Mouse (Mus musculus) stomach, embryonic 15.5 days (tissue): ENCODE results near the gene Gm9732. TPM values are rescaled to one million over a fixed set of nuclear protein-coding genes. Genes with fewer than 3 reads are reported as not detected.
"Not testable (repeated sequence)": the region's sequence is repeated elsewhere in the genome, so short reads cannot be mapped to it uniquely, and the experiment has no call there.

Experiments used
- ATAC-seq: fragments of 200-750 bp; cut with Nextera tagmentation; 2 replicates; pipeline ENCODE4 v1.8.0; 2017; ENCODE audit warnings: low read depth, moderate number of reproducible peaks, moderate TSS enrichment; ENCODE audit not compliant: insufficient read depth, low FRiP score
- H3K27ac ChIP-seq: fragments of 300-500 bp; sonication (generic); 2 replicates; pipeline ENCODE4 v1.5.1; 2015; ENCODE audit warnings: mild to moderate bottlenecking, inconsistent platforms
- H3K27me3 ChIP-seq: fragments of 300-500 bp; sonication (generic); replicated peaks from 2 replicates; pipeline ENCODE4 v1.6.1; 2015; ENCODE audit warnings: inconsistent platforms
- H3K36me3 ChIP-seq: fragments of 300-500 bp; sonication (generic); 2 replicates; pipeline ENCODE4 v1.6.1; 2015; ENCODE audit warnings: inconsistent platforms
- H3K4me1 ChIP-seq: fragments of 300-500 bp; sonication (generic); 2 replicates; pipeline ENCODE4 v1.6.1; 2015; ENCODE audit warnings: inconsistent platforms
- H3K4me2 ChIP-seq: fragments of 300-500 bp; sonication (generic); 2 replicates; pipeline ENCODE4 v1.6.1; 2015; ENCODE audit warnings: mild to moderate bottlenecking, inconsistent platforms
- H3K4me3 ChIP-seq: fragments of 300-500 bp; sonication (generic); replicated peaks from 2 replicates; pipeline ENCODE4 v1.5.1; 2015; ENCODE audit warnings: inconsistent platforms
- H3K9ac ChIP-seq: fragments of 300-500 bp; sonication (generic); 2 replicates; pipeline ENCODE4 v1.6.1; 2015; ENCODE audit warnings: inconsistent platforms
- H3K9me3 ChIP-seq: fragments of 300-500 bp; sonication (generic); 2 replicates; pipeline ENCODE4 v1.6.1; 2016; ENCODE audit warnings: inconsistent platforms
- WGBS: fragments of 180-500 bp; shearing (Covaris S2); methylation state at CpG from one replicate; pipeline ENCODE4 v1.1.7; 2015; 5-methylcytosine and 5-hydroxymethylcytosine counted together
- polyA plus RNA-seq: library from polyadenylated mRNA; unstranded; fragments of >200 nt; fragmentation: Nextera tagmentation; extraction: Ambion mirVana; gene quantifications from 2 replicates; pipeline ENCODE4 v1.2.1, GENCODE M21; 2015

The Gm9732 gene
- polyA plus RNA-seq, result not detected in 2 replicates

- ATAC-seq, H3K4me1 ChIP-seq, H3K4me3 ChIP-seq, H3K4me2 ChIP-seq, H3K27ac ChIP-seq, H3K27me3 ChIP-seq, H3K9ac ChIP-seq, H3K9me3 ChIP-seq, H3K36me3 ChIP-seq: not testable (repeated sequence)
- 82% methylated on average over 8 of the region's 8 CpGs for WGBS
These were observed at the start of gene Gm9732 for GRCm38 (mm10) chr14:43274986-43275511. Gene Gm9732 (plus strand): TSS chr14:43275036.

- WGBS, result 90% methylated on average over 4 of the region's 4 CpGs
- H3K9me3 ChIP-seq, H3K4me2 ChIP-seq: not testable (repeated sequence)
These were observed 39.6 kb upstream of the Gm9732 start, which contains the start of gene Gm8122 for GRCm38 (mm10) chr14:43235204-43235603. Gene Gm8122 (minus strand): TSS chr14:43235304.

GRCm38 (mm10) chr14:43237769-43238168, 37.1 kb upstream of the Gm9732 start:
- not testable (repeated sequence) for H3K9ac ChIP-seq, H3K4me2 ChIP-seq, H3K4me1 ChIP-seq, H3K4me3 ChIP-seq, H3K36me3 ChIP-seq, H3K27ac ChIP-seq, H3K9me3 ChIP-seq, H3K27me3 ChIP-seq, ATAC-seq

More at GRCm38 (mm10) chr14:43235204-43235603, 39.6 kb upstream of the Gm9732 start, which contains the start of gene Gm8122:
- not testable (repeated sequence) for ATAC-seq, H3K36me3 ChIP-seq, H3K27ac ChIP-seq, H3K4me3 ChIP-seq, H3K27me3 ChIP-seq, H3K9ac ChIP-seq, H3K4me1 ChIP-seq

GRCm38 (mm10) chr14:43249611-43250170, 25.1 kb upstream of the Gm9732 start:
- not testable (repeated sequence) for H3K9me3 ChIP-seq, H3K4me1 ChIP-seq, H3K27ac ChIP-seq, H3K4me2 ChIP-seq, H3K27me3 ChIP-seq, ATAC-seq, H3K9ac ChIP-seq, H3K36me3 ChIP-seq, H3K4me3 ChIP-seq
- WGBS, result 17% methylated on average over 10 of the region's 12 CpGs

- H3K9me3 ChIP-seq, H3K27me3 ChIP-seq, H3K36me3 ChIP-seq, H3K4me1 ChIP-seq, H3K4me2 ChIP-seq, H3K9ac ChIP-seq, ATAC-seq, H3K4me3 ChIP-seq, H3K27ac ChIP-seq: not testable (repeated sequence)
- WGBS, result 28% methylated on average over 5 of the region's 6 CpGs
These were observed 24.1 kb upstream of the Gm9732 start for GRCm38 (mm10) chr14:43250549-43251253.

GRCm38 (mm10) chr14:43256511-43256910, 18.3 kb upstream of the Gm9732 start:
- H3K4me3 ChIP-seq, H3K27ac ChIP-seq, H3K9me3 ChIP-seq, H3K4me2 ChIP-seq, H3K36me3 ChIP-seq, H3K4me1 ChIP-seq, ATAC-seq, H3K9ac ChIP-seq, H3K27me3 ChIP-seq: not testable (repeated sequence)
- 69% methylated on average over 1 of the region's 1 CpGs for WGBS

GRCm38 (mm10) chr14:43258349-43258748, 16.5 kb upstream of the Gm9732 start, which contains the start of gene Gm8126:
Gene Gm8126 (plus strand): TSS chr14:43258649.
- not testable (repeated sequence) for H3K27me3 ChIP-seq, ATAC-seq, H3K27ac ChIP-seq, H3K4me3 ChIP-seq, H3K36me3 ChIP-seq, H3K9ac ChIP-seq, H3K9me3 ChIP-seq, H3K4me2 ChIP-seq, H3K4me1 ChIP-seq
- 97% methylated on average over 3 of the region's 4 CpGs for WGBS

- not testable (repeated sequence) for H3K9ac ChIP-seq, H3K9me3 ChIP-seq, H3K27me3 ChIP-seq, H3K36me3 ChIP-seq, H3K27ac ChIP-seq, ATAC-seq, H3K4me2 ChIP-seq, H3K4me3 ChIP-seq, H3K4me1 ChIP-seq
- WGBS, result 84% methylated on average over 3 of the region's 3 CpGs
These were observed 11.4 kb upstream of the Gm9732 start for GRCm38 (mm10) chr14:43263421-43263820.

GRCm38 (mm10) chr14:43268521-43269084, 6.2 kb upstream of the Gm9732 start:
- WGBS, result 42% methylated on average over 2 of the region's 2 CpGs
- not testable (repeated sequence) for H3K4me3 ChIP-seq, H3K9ac ChIP-seq, H3K4me2 ChIP-seq, ATAC-seq, H3K36me3 ChIP-seq, H3K4me1 ChIP-seq, H3K9me3 ChIP-seq, H3K27ac ChIP-seq, H3K27me3 ChIP-seq

GRCm38 (mm10) chr14:43269211-43269610, 5.6 kb upstream of the Gm9732 start:
- not testable (repeated sequence) for H3K4me2 ChIP-seq, H3K9me3 ChIP-seq, H3K4me3 ChIP-seq, H3K27me3 ChIP-seq, H3K9ac ChIP-seq, H3K36me3 ChIP-seq, H3K4me1 ChIP-seq, ATAC-seq, H3K27ac ChIP-seq
- 86% methylated on average over 3 of the region's 3 CpGs for WGBS

GRCm38 (mm10) chr14:43273161-43273560, 1.7 kb upstream of the Gm9732 start:
- H3K4me1 ChIP-seq, result not testable (repeated sequence)

GRCm38 (mm10) chr14:43275752-43276151, 916 bp downstream of the Gm9732 start:
- H3K36me3 ChIP-seq, H3K9ac ChIP-seq, ATAC-seq, H3K4me1 ChIP-seq, H3K27ac ChIP-seq, H3K9me3 ChIP-seq, H3K4me2 ChIP-seq, H3K27me3 ChIP-seq, H3K4me3 ChIP-seq: not testable (repeated sequence)
- 82% methylated on average over 1 of the region's 1 CpGs for WGBS

More at GRCm38 (mm10) chr14:43273161-43273560, 1.7 kb upstream of the Gm9732 start:
- WGBS, result 57% methylated on average over 1 of the region's 1 CpGs
- not testable (repeated sequence) for H3K27ac ChIP-seq, H3K27me3 ChIP-seq, H3K4me2 ChIP-seq, H3K9ac ChIP-seq, ATAC-seq, H3K4me3 ChIP-seq, H3K9me3 ChIP-seq, H3K36me3 ChIP-seq
